Mouse (Mus musculus): Measurements from ENCODE around the gene Bcl2l12.

DNA sequence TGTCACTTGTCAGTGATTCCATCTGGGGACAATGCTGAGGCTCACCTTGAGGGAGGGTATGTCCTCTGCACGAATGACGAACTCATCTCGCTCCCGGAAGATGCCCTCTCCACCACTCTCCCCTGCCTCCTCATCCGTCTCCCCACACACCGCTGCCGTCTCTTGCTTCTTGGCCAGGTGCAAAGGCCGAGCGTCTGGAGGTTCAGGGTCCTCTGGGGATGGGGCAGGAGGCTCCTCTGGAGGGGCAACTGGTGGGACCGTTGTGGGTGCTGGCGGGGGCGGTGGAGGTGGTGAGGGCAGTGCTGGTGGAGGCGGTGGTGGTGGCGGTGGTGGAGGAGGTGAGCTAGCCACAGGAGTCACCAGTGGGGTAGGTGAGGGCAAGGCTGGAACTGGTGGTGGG, 44.8 kb upstream of the Bcl2l12 start:
- no peak for TF ChIP-seq POLR2A (IDR thresholded peaks at IDR 0.05; ENCODE audit: insufficient read length, low read depth)
- no peak for TF ChIP-seq E2F4 (IDR thresholded peaks at IDR 0.05; ENCODE audit: insufficient read depth)
- TF ChIP-seq USF1 (IDR thresholded peaks at IDR 0.05; ENCODE audit: low read depth), result no peak
- no peak for TF ChIP-seq TCF3 (IDR thresholded peaks at IDR 0.05; ENCODE audit: insufficient read length, low read depth)
- no peak for TF ChIP-seq MAX (IDR thresholded peaks at IDR 0.05; ENCODE audit: low read depth)
- no peak for TF ChIP-seq MYOD1 (IDR thresholded peaks at IDR 0.05; ENCODE audit: control insufficient read depth in 1 of 3, insufficient read length in 2 of 3, low read depth in 2 of 3)
- TF ChIP-seq POLR2AphosphoS2 (IDR thresholded peaks at IDR 0.05; ENCODE audit: insufficient read length, low read depth), result no peak
